Mouse (Mus musculus): ENCODE measurements around the gene Zfp978. TPM values are rescaled to one million over a fixed set of nuclear protein-coding genes. Genes with fewer than 3 reads are reported as not detected.
"Not testable (repeated sequence)": the region's sequence is repeated elsewhere in the genome, so short reads cannot be mapped to it uniquely, and the experiment has no call there.

The Zfp978 gene
- polyA plus RNA-seq, 1 experiment from 2014 or later, result not detected

DNA sequence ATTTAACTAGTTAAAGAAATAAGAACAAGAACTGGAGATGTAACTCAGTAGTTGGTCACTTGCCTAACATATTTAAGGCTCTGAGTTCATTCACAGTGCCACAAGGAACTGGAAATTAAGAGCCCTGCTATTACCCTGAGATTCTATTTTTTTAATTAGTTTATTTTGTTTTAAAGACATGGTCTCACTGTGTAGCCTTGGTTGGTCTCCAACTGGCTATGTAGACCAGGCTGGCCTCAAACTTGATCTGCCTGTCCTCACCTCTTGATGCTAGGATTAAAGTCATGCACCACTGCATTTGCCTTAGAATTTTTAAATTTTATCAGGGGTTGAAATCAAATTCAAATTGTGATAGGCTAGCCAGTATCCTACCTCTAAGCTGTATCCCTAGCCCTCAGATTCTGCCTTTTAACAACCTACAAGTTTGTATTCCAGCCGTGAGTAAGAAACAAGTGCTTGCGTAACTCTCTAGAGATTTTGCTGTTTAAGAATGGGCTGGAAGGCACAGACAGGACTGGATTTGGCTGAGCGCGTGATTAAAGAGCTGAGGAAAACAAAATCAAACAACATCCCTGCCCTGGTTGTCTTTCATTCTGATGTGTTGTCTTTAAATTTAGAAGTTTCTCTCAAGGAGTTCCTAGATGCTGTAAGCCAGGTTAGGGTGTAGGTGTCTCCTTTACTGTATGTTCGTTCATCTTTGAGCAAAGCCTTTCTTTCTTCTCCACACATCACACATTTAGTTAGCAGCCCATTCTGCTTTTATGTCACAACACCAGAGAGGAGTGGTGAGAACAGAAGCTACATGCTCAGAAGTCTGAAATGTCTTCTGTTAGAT lies 58.9 kb downstream of the Zfp978 start:
- H3K9me3 ChIP-seq (ENCODE audit: control insufficient read depth, low read length), result peaks cover 84% of the 10 kb centered on the region
- not testable (repeated sequence) for H3K27me3 ChIP-seq (ENCODE audit: control insufficient read depth, insufficient read depth, low read length); H3K4me1 ChIP-seq (replicated peaks; ENCODE audit: control insufficient read depth, insufficient read depth, low read length); H3K27ac ChIP-seq; H3K4me3 ChIP-seq (replicated peaks; ENCODE audit: low read length); H3K36me3 ChIP-seq (replicated peaks; ENCODE audit: control insufficient read depth, insufficient read depth); H3K9ac ChIP-seq; H3K4me2 ChIP-seq (replicated peaks); ATAC-seq (ENCODE audit: low FRiP score)
- WGBS, result 85% methylated on average over 5 of the region's 5 CpGs
- peak; percentile 29 for DNase-seq (ENCODE audit: low spot score)

DNA sequence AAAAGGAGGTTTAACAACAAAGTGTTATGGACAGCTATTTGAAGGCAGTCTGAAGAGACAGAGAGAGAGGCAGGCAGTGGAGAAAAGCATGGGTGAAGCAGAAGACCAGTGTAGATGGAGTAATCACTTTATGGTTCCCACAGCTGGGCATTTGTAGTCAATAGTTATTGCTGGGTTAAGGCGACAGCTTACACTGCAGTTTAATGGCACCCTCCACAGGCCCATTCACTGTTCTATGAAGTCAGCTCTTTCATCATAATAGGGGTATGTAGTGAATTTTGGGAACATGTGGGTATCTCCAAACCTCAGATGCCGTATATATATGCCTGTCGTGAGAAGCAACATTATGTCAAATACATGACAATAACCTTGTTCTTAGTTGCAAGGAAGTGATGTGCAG lies 59.7 kb downstream of the Zfp978 start:
- Histone ChIP-seq H3K27me3 (ENCODE audit: control insufficient read depth, insufficient read depth, low read length) (no peaks in the 10 kb centered on the region), H3K27ac (no peak overlapping the region), H3K9ac (no peak overlapping the region), H3K9me3 (ENCODE audit: control insufficient read depth, low read length) (peaks cover 92% of the 10 kb centered on the region), H3K4me3 (replicated peaks; ENCODE audit: low read length) (no peak overlapping the region), H3K4me1 (replicated peaks; ENCODE audit: control insufficient read depth, insufficient read depth, low read length) (no peaks in the 10 kb centered on the region), H3K4me2 (replicated peaks) (no peak overlapping the region), H3K36me3 (replicated peaks; ENCODE audit: control insufficient read depth, insufficient read depth) (no peaks in the 10 kb centered on the region)
- ATAC-seq (ENCODE audit: low FRiP score) (no peak), DNase-seq (ENCODE audit: low spot score) (peak; percentile 20)
- 73% methylated on average over 3 of the region's 3 CpGs for WGBS

DNA sequence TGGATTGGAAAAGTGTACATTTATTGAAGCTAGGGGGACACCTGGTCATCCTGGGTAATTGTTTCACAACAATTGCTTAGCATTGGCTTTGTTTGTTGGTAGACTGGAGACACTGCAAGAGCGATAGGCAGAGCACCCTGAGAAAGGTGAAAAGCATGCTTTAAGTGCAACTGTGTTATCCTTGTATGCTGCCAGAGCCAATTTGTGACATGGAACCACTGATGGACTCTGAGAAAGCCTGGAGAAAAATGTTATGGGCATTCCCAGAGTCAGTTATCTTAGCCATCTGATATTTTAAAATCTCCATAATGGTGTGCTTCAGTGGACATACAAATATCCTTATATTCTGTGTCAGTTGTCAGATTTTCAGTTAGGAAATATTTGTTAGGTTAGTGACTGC lies 60.2 kb downstream of the Zfp978 start:
- H3K4me1 ChIP-seq (replicated peaks; ENCODE audit: control insufficient read depth, insufficient read depth, low read length); H3K36me3 ChIP-seq (replicated peaks; ENCODE audit: control insufficient read depth, insufficient read depth); H3K4me2 ChIP-seq (replicated peaks); H3K27me3 ChIP-seq (ENCODE audit: control insufficient read depth, insufficient read depth, low read length); H3K27ac ChIP-seq; H3K4me3 ChIP-seq (replicated peaks; ENCODE audit: low read length); H3K9ac ChIP-seq; ATAC-seq (ENCODE audit: low FRiP score): not testable (repeated sequence)
- peak; percentile 23 for DNase-seq (ENCODE audit: low spot score)
- WGBS, result 27% methylated on average over 1 of the region's 1 CpGs
- peaks cover 91% of the 10 kb centered on the region for H3K9me3 ChIP-seq (ENCODE audit: control insufficient read depth, low read length)

DNA sequence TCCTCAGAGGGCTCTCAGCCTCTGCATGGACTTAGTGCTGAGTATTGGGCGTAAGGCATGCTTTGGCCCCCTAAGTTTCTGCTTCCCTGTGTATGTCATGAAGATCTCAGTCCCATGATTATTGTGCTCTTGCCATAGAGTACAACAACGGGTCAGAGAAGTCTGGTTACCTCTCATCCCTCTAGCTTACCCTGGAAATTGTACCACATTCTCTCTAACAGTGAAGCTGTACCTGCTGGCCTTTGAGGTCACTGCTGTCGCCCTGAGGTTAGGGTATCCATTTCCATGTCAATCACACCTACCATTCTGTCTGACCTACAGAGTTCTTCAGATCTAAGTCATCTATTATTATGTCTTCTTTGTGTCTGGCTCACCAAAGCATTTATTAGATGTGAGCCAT lies 62.0 kb downstream of the Zfp978 start:
- Histone ChIP-seq H3K4me2 (replicated peaks) (no peak overlapping the region), H3K9ac (no peak overlapping the region), H3K4me1 (replicated peaks; ENCODE audit: control insufficient read depth, insufficient read depth, low read length) (no peaks in the 10 kb centered on the region), H3K27ac (no peak overlapping the region), H3K9me3 (ENCODE audit: control insufficient read depth, low read length) (peaks cover 77% of the 10 kb centered on the region), H3K4me3 (replicated peaks; ENCODE audit: low read length) (no peak overlapping the region), H3K36me3 (replicated peaks; ENCODE audit: control insufficient read depth, insufficient read depth) (no peaks in the 10 kb centered on the region), H3K27me3 (ENCODE audit: control insufficient read depth, insufficient read depth, low read length) (no peaks in the 10 kb centered on the region)
- 51% methylated on average over 3 of the region's 3 CpGs for WGBS
- ATAC-seq (ENCODE audit: low FRiP score), result peak; percentile 12; the same call in 1 of the 2 replicates
- DNase-seq (ENCODE audit: low spot score), result peak; percentile 23

DNA sequence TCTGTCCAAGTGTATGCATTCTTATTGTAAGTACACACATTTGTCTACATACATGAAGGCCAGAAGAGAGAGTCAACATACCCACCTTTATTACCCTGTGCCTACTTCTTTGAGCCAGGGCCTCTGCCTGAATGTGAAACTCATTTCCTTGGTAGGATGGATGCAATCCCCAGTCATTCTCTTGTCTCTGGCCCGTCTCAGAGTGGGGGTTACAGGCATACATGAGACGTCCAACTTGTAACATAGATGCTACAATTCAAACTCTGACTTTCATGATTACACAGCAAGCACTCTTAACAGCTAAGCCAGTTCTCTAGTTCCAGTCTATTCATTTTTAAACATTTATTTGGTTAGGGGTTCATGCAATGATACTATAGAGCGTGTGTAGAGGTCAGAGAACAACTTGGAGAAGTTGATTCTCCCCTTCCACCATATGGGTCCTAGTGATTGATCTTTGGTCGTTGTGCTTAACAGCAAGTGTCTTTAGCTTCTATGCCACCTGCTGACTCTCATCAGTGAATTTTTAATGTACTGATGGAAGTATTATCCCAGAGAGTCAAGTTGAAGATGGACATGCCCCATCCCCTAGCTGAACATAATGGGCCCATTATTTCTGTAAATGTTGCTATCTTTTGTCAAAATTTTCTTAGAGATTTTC lies 62.7 kb downstream of the Zfp978 start:
- no peaks in the 10 kb centered on the region for H3K36me3 ChIP-seq (replicated peaks; ENCODE audit: control insufficient read depth, insufficient read depth)
- ATAC-seq (ENCODE audit: low FRiP score) (no peak), DNase-seq (ENCODE audit: low spot score) (peak; percentile 23)
- H3K27ac ChIP-seq, result no peak overlapping the region
- H3K9ac ChIP-seq, result no peak overlapping the region
- H3K9me3 ChIP-seq (ENCODE audit: control insufficient read depth, low read length), result peaks cover 77% of the 10 kb centered on the region
- no peak overlapping the region for H3K4me2 ChIP-seq (replicated peaks)
- no peak overlapping the region for H3K4me3 ChIP-seq (replicated peaks; ENCODE audit: low read length)
- WGBS, result 65% methylated on average over 4 of the region's 4 CpGs
- H3K27me3 ChIP-seq (ENCODE audit: control insufficient read depth, insufficient read depth, low read length), result no peaks in the 10 kb centered on the region
- no peaks in the 10 kb centered on the region for H3K4me1 ChIP-seq (replicated peaks; ENCODE audit: control insufficient read depth, insufficient read depth, low read length)

DNA sequence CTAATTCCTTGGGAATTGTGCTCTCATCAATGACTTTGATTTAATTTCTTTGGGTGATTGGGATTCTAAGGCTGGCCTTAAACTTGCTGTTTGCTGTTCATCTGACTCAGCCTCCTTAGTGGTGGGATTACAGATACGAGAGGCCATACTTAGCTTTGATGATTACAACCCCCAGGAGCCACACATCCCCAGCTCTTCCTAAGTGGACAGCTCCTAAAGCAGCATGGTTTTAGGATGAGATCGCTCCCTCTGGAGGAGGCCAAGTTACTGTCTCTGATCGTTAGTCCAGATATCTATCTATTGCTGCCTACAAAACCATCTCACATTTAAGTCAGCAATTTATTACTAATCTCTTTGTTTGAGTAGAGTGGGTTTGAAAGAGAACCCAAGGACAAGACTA lies 63.3 kb downstream of the Zfp978 start:
- not testable (repeated sequence) for ATAC-seq (ENCODE audit: low FRiP score)
- DNase-seq (ENCODE audit: low spot score), result peak; percentile 23
- WGBS, result 64% methylated on average over 3 of the region's 3 CpGs

GRCm38 (mm10) chr4:147425615-147426347 lies 64.7 kb downstream of the Zfp978 start:
- DNase-seq (ENCODE audit: low spot score) (peak; percentile 66), ATAC-seq (ENCODE audit: low FRiP score) (0 out of 2 replicates have a peak, but pooled peaks have one; percentile 12)
- not testable (repeated sequence) for H3K9ac ChIP-seq; H3K27me3 ChIP-seq (ENCODE audit: control insufficient read depth, insufficient read depth, low read length); H3K4me3 ChIP-seq (replicated peaks; ENCODE audit: low read length); H3K4me1 ChIP-seq (replicated peaks; ENCODE audit: control insufficient read depth, insufficient read depth, low read length); H3K27ac ChIP-seq; H3K4me2 ChIP-seq (replicated peaks); H3K36me3 ChIP-seq (replicated peaks; ENCODE audit: control insufficient read depth, insufficient read depth)
- H3K9me3 ChIP-seq (ENCODE audit: control insufficient read depth, low read length), result peaks cover 79% of the 10 kb centered on the region
- 56% methylated on average over 5 of the region's 5 CpGs for WGBS

More for the DNA sequence above, 63.3 kb downstream of the Zfp978 start:
- not testable (repeated sequence) for H3K4me2 ChIP-seq (replicated peaks); H3K4me3 ChIP-seq (replicated peaks; ENCODE audit: low read length); H3K27me3 ChIP-seq (ENCODE audit: control insufficient read depth, insufficient read depth, low read length); H3K36me3 ChIP-seq (replicated peaks; ENCODE audit: control insufficient read depth, insufficient read depth); H3K4me1 ChIP-seq (replicated peaks; ENCODE audit: control insufficient read depth, insufficient read depth, low read length); H3K9ac ChIP-seq; H3K27ac ChIP-seq
- H3K9me3 ChIP-seq (ENCODE audit: control insufficient read depth, low read length), result peaks cover 79% of the 10 kb centered on the region

GRCm38 (mm10) chr4:147430651-147431050 lies 69.5 kb downstream of the Zfp978 start:
- peaks cover 66% of the 10 kb centered on the region for H3K9me3 ChIP-seq (ENCODE audit: control insufficient read depth, low read length)
- no peak overlapping the region for H3K4me2 ChIP-seq (replicated peaks)
- no peaks in the 10 kb centered on the region for H3K36me3 ChIP-seq (replicated peaks; ENCODE audit: control insufficient read depth, insufficient read depth)
- no peak overlapping the region for H3K27ac ChIP-seq
- DNase-seq (ENCODE audit: low spot score) (no peak), ATAC-seq (ENCODE audit: low FRiP score) (0 out of 2 replicates have a peak, but pooled peaks have one; percentile 6)
- H3K4me1 ChIP-seq (replicated peaks; ENCODE audit: control insufficient read depth, insufficient read depth, low read length), result no peaks in the 10 kb centered on the region
- H3K9ac ChIP-seq, result no peak overlapping the region
- H3K4me3 ChIP-seq (replicated peaks; ENCODE audit: low read length), result no peak overlapping the region
- H3K27me3 ChIP-seq (ENCODE audit: control insufficient read depth, insufficient read depth, low read length), result no peaks in the 10 kb centered on the region

Data from hindbrain, embryonic 14.5 days (tissue).